Mouse (Mus musculus) intestine, embryonic 14.5 days (tissue): Measurements from ENCODE around the gene Spag7. TPM values are rescaled to one million over a fixed set of nuclear protein-coding genes. Genes with fewer than 3 reads are reported as not detected.

ENCODE experiments used
- ATAC-seq: fragments of 200-750 bp; cut with Nextera tagmentation; replicated peaks from 2 replicates; pipeline ENCODE4 v1.8.0; 2017; ENCODE audit warnings: low read depth, moderate number of reproducible peaks, moderate TSS enrichment, moderate library complexity; ENCODE audit not compliant: low FRiP score, low TSS enrichment
- DNase-seq: peaks from one replicate; pipeline ENCODE4 v3.0.0-alpha.2; 2018; ENCODE audit warnings: low spot score
- H3K27ac ChIP-seq: fragments of 300-500 bp; sonication (generic); 2 replicates; pipeline ENCODE4 v1.5.1; 2014; ENCODE audit warnings: low read depth, mild to moderate bottlenecking, control low read depth
- H3K27me3 ChIP-seq: fragments of 300-500 bp; sonication (generic); replicated peaks from 2 replicates; pipeline ENCODE4 v1.6.1; 2014; ENCODE audit warnings: low read length, control low read depth; ENCODE audit not compliant: control insufficient read depth, insufficient read depth
- H3K36me3 ChIP-seq: fragments of 300-500 bp; sonication (generic); 2 replicates; pipeline ENCODE4 v1.6.1; 2014; ENCODE audit warnings: low read length, control low read depth; ENCODE audit not compliant: control insufficient read depth, insufficient read depth
- H3K4me1 ChIP-seq: fragments of 300-500 bp; sonication (generic); replicated peaks from 2 replicates; pipeline ENCODE4 v1.6.1; 2014; ENCODE audit warnings: low read length, control low read depth, mixed read lengths; ENCODE audit not compliant: control insufficient read depth, insufficient read depth
- H3K4me2 ChIP-seq: fragments of 300-500 bp; sonication (generic); 2 replicates; pipeline ENCODE4 v1.6.1; 2014; ENCODE audit warnings: low read length
- H3K4me3 ChIP-seq: fragments of 300-500 bp; sonication (generic); 2 replicates; pipeline ENCODE4 v1.5.1; 2014; ENCODE audit warnings: low read depth, low read length, control low read depth, mixed read lengths
- H3K9ac ChIP-seq: fragments of 300-500 bp; sonication (generic); 2 replicates; pipeline ENCODE4 v1.6.1; 2014; ENCODE audit warnings: mild to moderate bottlenecking, low read length
- H3K9me3 ChIP-seq: fragments of 300-500 bp; sonication (generic); 2 replicates; pipeline ENCODE4 v1.6.1; 2016; ENCODE audit warnings: low read length, control low read depth; ENCODE audit not compliant: control insufficient read depth
- WGBS: fragments of 180-500 bp; shearing (Covaris S2); extraction: QIAGEN DNeasy Blood & Tissue Kit; methylation state at CpG from one replicate; pipeline ENCODE4 v1.1.7; 2014; 5-methylcytosine and 5-hydroxymethylcytosine counted together
- polyA plus RNA-seq: library from polyadenylated mRNA; unstranded; fragments of >200 nt; fragmentation: Nextera tagmentation; extraction: Ambion mirVana; gene quantifications from 2 replicates; pipeline ENCODE4 v1.2.1, GENCODE M21; 2014

Spag7 gene
- polyA plus RNA-seq, 1 experiment from 2014 or later = 140 TPM

- Histone ChIP-seq H3K4me1 (peaks cover 54% of the 10 kb centered on the region), H3K4me3 (peak overlapping the region; percentile 100), H3K27me3 (no peaks in the 10 kb centered on the region), H3K36me3 (peaks cover 50% of the 10 kb centered on the region), H3K9me3 (no peaks in the 10 kb centered on the region), H3K27ac (peak overlapping the region; percentile 98; the same call in 1 of the 2 replicates), H3K9ac (peak overlapping the region; percentile 99), H3K4me2 (peak overlapping the region; percentile 98)
- ATAC-seq (no peak), DNase-seq (no peak)
- WGBS = 64% methylated on average over 12 of the region's 12 CpGs
Measured at GRCm38 (mm10) chr11:70652029-70652883, 17.0 kb downstream of the Spag7 start.

- Histone ChIP-seq H3K4me1 (peaks cover 46% of the 10 kb centered on the region), H3K4me3 (0 out of 2 replicates have a peak overlapping the region, but pooled peaks have one; percentile 100), H3K4me2 (peak overlapping the region; percentile 98), H3K36me3 (peaks cover 50% of the 10 kb centered on the region), H3K27ac (0 out of 2 replicates have a peak overlapping the region, but pooled peaks have one; percentile 9), H3K27me3 (no peaks in the 10 kb centered on the region), H3K9ac (no peak overlapping the region), H3K9me3 (no peaks in the 10 kb centered on the region)
- 59% methylated on average over 2 of the region's 2 CpGs for WGBS
- ATAC-seq (no peak), DNase-seq (no peak)
Measured at GRCm38 (mm10) chr11:70651391-70651790, 17.8 kb downstream of the Spag7 start.

DNA sequence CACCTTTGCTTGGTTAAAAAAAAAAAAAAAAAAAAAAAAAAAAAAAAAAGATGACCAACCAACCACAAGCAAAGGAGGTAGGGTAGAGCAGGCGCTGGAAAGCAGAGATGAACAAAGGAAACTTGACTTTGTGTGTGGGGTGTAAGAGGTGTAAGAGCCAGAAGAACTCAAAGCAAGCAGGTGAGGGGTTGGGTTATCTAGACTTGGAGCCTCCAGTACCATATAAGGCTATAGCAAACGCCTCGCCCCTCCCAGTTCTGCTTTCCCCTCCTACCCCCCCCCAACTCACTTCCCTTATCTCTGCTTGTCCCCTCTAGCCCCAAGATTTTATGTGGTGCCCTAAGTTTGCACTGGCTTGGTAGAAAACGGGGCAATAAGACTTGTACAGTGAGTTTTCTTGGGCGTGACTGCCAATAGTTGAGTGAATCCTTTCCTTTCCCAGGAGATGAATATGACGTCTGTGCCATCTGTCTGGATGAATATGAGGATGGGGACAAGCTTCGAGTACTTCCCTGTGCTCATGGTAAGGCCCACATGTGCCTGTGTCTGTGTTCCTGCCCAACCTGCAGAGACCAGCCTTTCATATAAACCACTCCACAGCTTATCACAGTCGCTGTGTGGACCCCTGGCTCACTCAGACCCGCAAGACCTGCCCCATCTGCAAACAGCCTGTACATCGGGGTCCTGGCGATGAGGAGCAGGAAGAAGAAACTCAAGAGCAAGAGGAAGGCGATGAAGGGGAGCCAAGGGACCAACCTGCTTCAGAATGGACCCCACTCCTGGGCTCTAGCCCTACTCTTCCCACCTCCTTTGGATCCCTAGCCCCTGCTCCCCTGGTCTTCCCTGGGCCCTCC lies 18.7 kb downstream of the Spag7 start:
- peak overlapping the region; percentile 9; the same call in 1 of the 2 replicates for H3K27ac ChIP-seq

GRCm38 (mm10) chr11:70649185-70649734 lies 20.0 kb downstream of the Spag7 start:
- Histone ChIP-seq H3K4me2 (peak overlapping the region; percentile 99), H3K36me3 (peaks cover 65% of the 10 kb centered on the region), H3K27ac (peak overlapping the region; percentile 18; the same call in 1 of the 2 replicates), H3K9ac (no peak overlapping the region; the same call in 1 of the 2 replicates), H3K4me1 (peaks cover 51% of the 10 kb centered on the region), H3K4me3 (no peak overlapping the region; the same call in 1 of the 2 replicates), H3K27me3 (no peaks in the 10 kb centered on the region), H3K9me3 (no peaks in the 10 kb centered on the region)
- DNase-seq = no peak
- no peak for ATAC-seq
- 75% methylated on average over 8 of the region's 8 CpGs for WGBS

More for the DNA sequence above, 18.7 kb downstream of the Spag7 start:
- peaks cover 52% of the 10 kb centered on the region for H3K36me3 ChIP-seq
- no peaks in the 10 kb centered on the region for H3K27me3 ChIP-seq
- ATAC-seq (no peak), DNase-seq (no peak)
- H3K4me3 ChIP-seq = no peak overlapping the region
- H3K4me2 ChIP-seq = peak overlapping the region; percentile 98
- WGBS = 78% methylated on average over 12 of the region's 12 CpGs
- 0 out of 2 replicates have a peak overlapping the region, but pooled peaks have one; percentile 16 for H3K9ac ChIP-seq
- no peaks in the 10 kb centered on the region for H3K9me3 ChIP-seq
- peaks cover 49% of the 10 kb centered on the region for H3K4me1 ChIP-seq

DNA sequence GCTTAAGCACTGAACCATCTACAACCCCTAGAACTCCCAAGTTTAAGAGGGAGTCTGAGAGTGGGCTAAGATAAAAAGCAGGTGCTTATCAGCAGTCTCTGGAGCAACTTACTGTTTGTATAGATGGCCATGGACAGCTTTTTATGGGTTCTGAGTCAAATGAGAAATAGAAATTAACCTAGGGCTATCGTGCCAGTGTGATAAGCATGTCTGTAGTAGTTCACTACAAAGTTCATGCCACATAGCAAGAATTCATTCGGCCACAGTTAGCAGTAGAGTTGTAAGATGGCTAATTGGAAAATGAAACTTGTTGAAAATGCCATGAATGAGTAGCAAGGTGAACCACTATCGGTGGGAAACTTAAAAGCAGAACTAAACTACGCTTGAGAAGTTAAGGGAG lies 20.7 kb downstream of the Spag7 start:
- peaks cover 51% of the 10 kb centered on the region for H3K4me1 ChIP-seq
- ATAC-seq = no peak

DNA sequence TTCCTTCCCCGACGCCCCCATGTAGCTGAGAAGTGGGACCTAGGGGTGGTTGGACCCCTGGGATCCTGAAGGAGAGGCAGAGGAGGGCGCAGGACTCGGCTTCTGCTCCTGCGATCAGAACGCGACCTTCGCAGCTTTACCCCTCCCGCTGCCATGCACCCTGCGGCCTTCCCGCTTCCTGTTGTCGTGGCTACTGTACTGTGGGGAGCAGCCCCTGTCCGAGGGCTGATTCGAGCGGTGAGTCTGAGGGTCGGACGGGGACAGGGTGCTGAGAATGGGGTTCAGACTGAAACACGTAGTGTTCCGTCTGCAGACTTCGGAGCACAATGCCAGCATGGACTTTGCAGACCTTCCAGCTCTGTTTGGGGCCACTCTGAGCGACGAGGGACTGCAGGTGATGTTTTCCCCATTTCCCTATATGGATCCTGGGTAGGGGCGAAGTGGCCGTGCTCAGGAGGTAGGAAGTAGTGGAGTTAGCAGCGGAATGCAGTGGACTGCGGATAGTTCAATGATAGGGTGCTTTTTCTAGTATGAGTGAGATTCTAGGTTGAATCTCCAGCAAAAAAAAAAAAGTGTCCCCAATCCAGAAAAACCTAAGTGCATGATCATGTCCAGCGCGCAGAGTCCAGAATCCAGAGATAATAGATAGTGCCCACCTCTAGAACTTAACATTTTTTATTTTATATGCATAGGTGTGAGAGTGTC lies 21.3 kb downstream of the Spag7 start:
- Histone ChIP-seq H3K4me1 (peaks cover 51% of the 10 kb centered on the region), H3K4me3 (peak overlapping the region; percentile 77), H3K36me3 (peaks cover 71% of the 10 kb centered on the region), H3K27ac (peak overlapping the region; percentile 96), H3K9ac (peak overlapping the region; percentile 72), H3K9me3 (no peaks in the 10 kb centered on the region), H3K27me3 (no peaks in the 10 kb centered on the region), H3K4me2 (peak overlapping the region; percentile 99)
- peak; percentile 25 for ATAC-seq
- WGBS = 4% methylated on average over 28 of the region's 28 CpGs
- DNase-seq = peak; percentile 72

More for the DNA sequence above, 20.7 kb downstream of the Spag7 start:
- H3K27me3 ChIP-seq = no peaks in the 10 kb centered on the region
- no peaks in the 10 kb centered on the region for H3K9me3 ChIP-seq
- peak overlapping the region; percentile 77 for H3K4me3 ChIP-seq
- 72% methylated on average over 4 of the region's 4 CpGs for WGBS
- DNase-seq = no peak
- peak overlapping the region; percentile 96; the same call in 1 of the 2 replicates for H3K27ac ChIP-seq
- peaks cover 73% of the 10 kb centered on the region for H3K36me3 ChIP-seq
- peak overlapping the region; percentile 99 for H3K4me2 ChIP-seq
- H3K9ac ChIP-seq = peak overlapping the region; percentile 72

- peak within 1 kb of the TSS; percentile 82 for H3K9ac ChIP-seq
- H3K4me1 ChIP-seq = peaks cover 43% of the 10 kb centered on the region
- ATAC-seq (peak; percentile 82), DNase-seq (peak; percentile 97)
- H3K36me3 ChIP-seq = peaks cover 62% of the 10 kb centered on the region
- no peaks in the 10 kb centered on the region for H3K27me3 ChIP-seq
- WGBS = under 1% methylated on average over 63 of the region's 63 CpGs
- no peaks in the 10 kb centered on the region for H3K9me3 ChIP-seq
- H3K27ac ChIP-seq = peak within 1 kb of the TSS; percentile 96
- peak within 1 kb of the TSS; percentile 77 for H3K4me3 ChIP-seq
- H3K4me2 ChIP-seq = peak within 1 kb of the TSS; percentile 99
Measured at GRCm38 (mm10) chr11:70646691-70647650, 22.2 kb downstream of the Spag7 start, which contains the start of the genes Rnf167 and Slc25a11. Gene Rnf167, plus strand, starts transcription at chr11:70647235. Gene Slc25a11, minus strand, starts transcription at chr11:70647479.
